Mouse (Mus musculus) adrenal gland, postnatal 36 days (tissue): ENCODE data around the gene Hoxd3. TPM values are rescaled to one million over a fixed set of nuclear protein-coding genes. Genes with fewer than 3 reads are reported as not detected.
A peak's percentile ranks its signal among the peaks of the same experiment; 100 is the strongest.

Experiments
- DNase-seq, 2 experiments: peaks; one replicate each; pipeline ENCODE4 v3.0.0; 2021; ENCODE audit warnings: mixed read lengths in 1 of 2
- total RNA-seq, 2 experiments: library from RNA; stranded (reverse); gene quantifications; 2 replicates each; pipeline ENCODE4 v1.2.3; 2021

The Hoxd3 gene
- total RNA-seq, 2 experiments from 2014 or later: 0.17 to 0.36 TPM

GRCm38 (mm10) chr2:74726973-74727639, 15.4 kb downstream of the Hoxd3 start:
- DNase-seq: no peak

GRCm38 (mm10) chr2:74727640-74728302, 16.0 kb downstream of the Hoxd3 start:
- no peak for DNase-seq

- DNase-seq: no peak
These were observed 16.6 kb downstream of the Hoxd3 start for GRCm38 (mm10) chr2:74728303-74728680.

- no peak for DNase-seq
These were observed 18.6 kb downstream of the Hoxd3 start for GRCm38 (mm10) chr2:74730331-74730730.

- DNase-seq: no peak
These were observed 19.3 kb downstream of the Hoxd3 start for GRCm38 (mm10) chr2:74731055-74731454.

GRCm38 (mm10) chr2:74731799-74732512, 20.2 kb downstream of the Hoxd3 start:
- DNase-seq: no peak

- no peak for DNase-seq
These were observed 21.0 kb downstream of the Hoxd3 start for GRCm38 (mm10) chr2:74732513-74733316.

GRCm38 (mm10) chr2:74733317-74733661, 21.6 kb downstream of the Hoxd3 start:
- DNase-seq: no peak

- DNase-seq: no peak
These were observed 22.0 kb downstream of the Hoxd3 start for GRCm38 (mm10) chr2:74733765-74734164.

- DNase-seq: no peak
These were observed 22.7 kb downstream of the Hoxd3 start for GRCm38 (mm10) chr2:74734451-74734850.

GRCm38 (mm10) chr2:74734996-74735811, 23.5 kb downstream of the Hoxd3 start:
- DNase-seq: no peak

- DNase-seq: no peak
These were observed 24.3 kb downstream of the Hoxd3 start for GRCm38 (mm10) chr2:74735851-74736687.

GRCm38 (mm10) chr2:74736688-74737577, 25.2 kb downstream of the Hoxd3 start:
- DNase-seq: no peak

GRCm38 (mm10) chr2:74737578-74738070, 25.9 kb downstream of the Hoxd3 start:
- DNase-seq: no peak

- DNase-seq: no peak
These were observed 27.1 kb downstream of the Hoxd3 start for GRCm38 (mm10) chr2:74738623-74739475.

GRCm38 (mm10) chr2:74739476-74739800, 27.7 kb downstream of the Hoxd3 start:
- DNase-seq: no peak

- no peak for DNase-seq
These were observed 28.1 kb downstream of the Hoxd3 start for GRCm38 (mm10) chr2:74739869-74740268.

GRCm38 (mm10) chr2:74740311-74741091, 28.8 kb downstream of the Hoxd3 start:
- DNase-seq: peak; percentile 47 to 53
